Comparison of ENCODE assay signal across 8 mouse cellular contexts in genomic region chr1:164247971-164248370, GRCm38 (mm10). TPM values are rescaled to one million over a fixed set of nuclear protein-coding genes. Genes with fewer than 3 reads are reported as not detected.
A peak's percentile ranks its signal among the peaks of the same experiment; 100 is the strongest.
DNase-seq lines count a peak whose midpoint lies in the region; ATAC-seq and TF ChIP-seq lines count a peak whose summit lies in the region.

No protein-coding gene starts in this region.

- WGBS in cerebellum, adult 2 months = 18% methylated on average over 10 of the region's 10 CpGs
- 8% methylated on average over 10 of the region's 10 CpGs for WGBS in forebrain, embryonic 13.5 days
- WGBS in intestine, embryonic 16.5 days = 18% methylated on average over 10 of the region's 10 CpGs

- H3K4me3 ChIP-seq in cerebellum, adult 2 months (replicated peaks; ENCODE audit: insufficient read depth, low read depth, low read length) = peak overlapping the region; percentile 96
- H3K4me3 ChIP-seq in forebrain, embryonic 13.5 days = peak overlapping the region; percentile 67
- H3K4me3 ChIP-seq in intestine, embryonic 16.5 days (ENCODE audit: low read length) = peak overlapping the region; percentile 85
- H3K4me3 ChIP-seq in megakaryocyte, embryonic 14.5 days (replicated peaks) = peak overlapping the region; percentile 98

- no peaks in the 10 kb centered on the region for H3K27me3 ChIP-seq in cerebellum, adult 2 months (ENCODE audit: control insufficient read depth, insufficient read depth, low read length)
- H3K27me3 ChIP-seq in forebrain, embryonic 13.5 days = no peaks in the 10 kb centered on the region
- H3K27me3 ChIP-seq in intestine, embryonic 16.5 days (replicated peaks; ENCODE audit: control insufficient read depth, insufficient read depth, low read length) = no peaks in the 10 kb centered on the region
- no peaks in the 10 kb centered on the region for H3K27me3 ChIP-seq in megakaryocyte, embryonic 14.5 days (replicated peaks)

- no peak for TF ChIP-seq CTCF in cerebellum, adult 2 months (IDR thresholded peaks at IDR 0.05; ENCODE audit: borderline replicate concordance, insufficient read depth, low read depth, low read length)

- no peaks in the 10 kb centered on the region for H3K9me3 ChIP-seq in forebrain, embryonic 13.5 days (replicated peaks)
- no peaks in the 10 kb centered on the region for H3K9me3 ChIP-seq in intestine, embryonic 16.5 days (ENCODE audit: control insufficient read depth, low read length)
- no peaks in the 10 kb centered on the region for H3K9me3 ChIP-seq in megakaryocyte, embryonic 14.5 days

- TF ChIP-seq POLR2A in cerebellum, adult 2 months (IDR thresholded peaks at IDR 0.05; ENCODE audit: borderline replicate concordance, insufficient read depth, low read length) = no peak

- peaks cover 4% of the 10 kb centered on the region; the same call in 1 of the 2 replicates for H3K4me1 ChIP-seq in cerebellum, adult 2 months (ENCODE audit: control insufficient read depth, insufficient read depth, low read length)
- peaks cover 28% of the 10 kb centered on the region for H3K4me1 ChIP-seq in forebrain, embryonic 13.5 days
- H3K4me1 ChIP-seq in intestine, embryonic 16.5 days (ENCODE audit: control insufficient read depth, insufficient read depth, low read length) = peaks cover 17% of the 10 kb centered on the region
- H3K4me1 ChIP-seq in megakaryocyte, embryonic 14.5 days = peaks cover 45% of the 10 kb centered on the region

- peak; percentile 21 to 22 for DNase-seq in cerebellum, adult 2 months
- peak; percentile 41 for DNase-seq in R1 (ENCODE audit: low read depth, low spot score)
- DNase-seq in right cerebral cortex, adult 18-20 months = no peak
- DNase-seq in layer of hippocampus, adult 8-10 months (ENCODE audit: low spot score in 2 of 2) = no peak

- no peak overlapping the region; the same call in 1 of the 2 replicates for H3K27ac ChIP-seq in cerebellum, adult 2 months (ENCODE audit: insufficient read depth, low read length)
- no peak overlapping the region for H3K27ac ChIP-seq in forebrain, embryonic 13.5 days
- peak overlapping the region; percentile 80 for H3K27ac ChIP-seq in intestine, embryonic 16.5 days (ENCODE audit: low read length)

- H3K36me3 ChIP-seq in forebrain, embryonic 13.5 days (ENCODE audit: poor library complexity, severe bottlenecking) = no peaks in the 10 kb centered on the region
- H3K36me3 ChIP-seq in intestine, embryonic 16.5 days (ENCODE audit: control insufficient read depth, insufficient read depth, low read length) = no peaks in the 10 kb centered on the region
- peaks cover 2% of the 10 kb centered on the region for H3K36me3 ChIP-seq in megakaryocyte, embryonic 14.5 days (replicated peaks; ENCODE audit: low read length)

- no peak for ATAC-seq in cerebellum, adult (ENCODE audit: insufficient number of reproducible peaks, low FRiP score, low TSS enrichment)
- no peak for ATAC-seq in forebrain, embryonic 13.5 days
- ATAC-seq in intestine, embryonic 16.5 days = no peak

- peak overlapping the region; percentile 68 for H3K9ac ChIP-seq in forebrain, embryonic 13.5 days
- peak overlapping the region; percentile 72 for H3K9ac ChIP-seq in intestine, embryonic 16.5 days (ENCODE audit: low read depth, low read length)

- peak overlapping the region; percentile 84 for H3K4me2 ChIP-seq in forebrain, embryonic 13.5 days
- H3K4me2 ChIP-seq in intestine, embryonic 16.5 days (ENCODE audit: low read depth, low read length) = peak overlapping the region; percentile 55

RNA-seq across cellular contexts. Expression of gene Slc19a2, which starts 0.9 kb away (rescaled TPM):
- 17.2 and 19.2 TPM in 2 replicates for polyA plus RNA-seq in cerebellum, adult 2 months (2012; rRNA removed)
- 7.2 and 7.7 TPM in 2 replicates for polyA plus RNA-seq in forebrain, embryonic 13.5 days (2015; fragmentation: Nextera tagmentation; extraction: Ambion mirVana)
- 10.9 and 11.3 TPM in 2 replicates for polyA plus RNA-seq in intestine, embryonic 16.5 days (2015; fragmentation: Nextera tagmentation; extraction: Ambion mirVana)
- 7.3 and 23.4 TPM in 2 replicates for polyA plus RNA-seq in megakaryocyte, embryonic 14.5 days (2012; ENCODE audit: insufficient read depth, low replicate concordance)
- total RNA-seq in layer of hippocampus, adult 8-10 months (2022) = 10 to 100 TPM; 13.8 to 16.1 (median 14.2) TPM

RNA-seq across cellular contexts. Expression of gene Ccdc181, which starts 27.4 kb away (rescaled TPM):
- polyA plus RNA-seq in cerebellum, adult 2 months (2012; rRNA removed) = 16.6 and 18.6 TPM in 2 replicates
- polyA plus RNA-seq in forebrain, embryonic 13.5 days (2015; fragmentation: Nextera tagmentation; extraction: Ambion mirVana) = 17.3 and 18.5 TPM in 2 replicates
- polyA plus RNA-seq in intestine, embryonic 16.5 days (2015; fragmentation: Nextera tagmentation; extraction: Ambion mirVana) = 8.1 and 8.6 TPM in 2 replicates
- 3.5 TPM in 1 of 2 replicates, not detected in the other for polyA plus RNA-seq in megakaryocyte, embryonic 14.5 days (2012; ENCODE audit: insufficient read depth, low replicate concordance)
- total RNA-seq in layer of hippocampus, adult 8-10 months (2022) = 10 to 100 TPM; 18.5 to 22.8 (median 22.0) TPM

RNA-seq across cellular contexts. Expression of gene Nme7, which starts 56.0 kb away (rescaled TPM):
- polyA plus RNA-seq in cerebellum, adult 2 months (2012; rRNA removed) = 12.2 and 13.6 TPM in 2 replicates
- 42.1 and 44.8 TPM in 2 replicates for polyA plus RNA-seq in forebrain, embryonic 13.5 days (2015; fragmentation: Nextera tagmentation; extraction: Ambion mirVana)
- 30.8 and 31.8 TPM in 2 replicates for polyA plus RNA-seq in intestine, embryonic 16.5 days (2015; fragmentation: Nextera tagmentation; extraction: Ambion mirVana)
- 0.86 and 5.1 TPM in 2 replicates for polyA plus RNA-seq in megakaryocyte, embryonic 14.5 days (2012; ENCODE audit: insufficient read depth, low replicate concordance)
- total RNA-seq in layer of hippocampus, adult 8-10 months (2022) = 10 to 100 TPM; 25.4 to 31.7 (median 28.6) TPM

RNA-seq across cellular contexts. Expression of gene Blzf1, which starts 59.3 kb away (rescaled TPM):
- 19.2 and 20.6 TPM in 2 replicates for polyA plus RNA-seq in cerebellum, adult 2 months (2012; rRNA removed)
- 29.9 and 30.0 TPM in 2 replicates for polyA plus RNA-seq in forebrain, embryonic 13.5 days (2015; fragmentation: Nextera tagmentation; extraction: Ambion mirVana)
- 24.9 and 26.8 TPM in 2 replicates for polyA plus RNA-seq in intestine, embryonic 16.5 days (2015; fragmentation: Nextera tagmentation; extraction: Ambion mirVana)
- polyA plus RNA-seq in megakaryocyte, embryonic 14.5 days (2012; ENCODE audit: insufficient read depth, low replicate concordance) = 2.1 TPM in 1 of 2 replicates, not detected in the other
- 10 to 100 TPM; 21.5 to 24.6 (median 21.8) TPM for total RNA-seq in layer of hippocampus, adult 8-10 months (2022)

Comparison
In these comparisons a context has a peak if more than half of its experiments do, and no peak if none do; other contexts are left out.
1. DNase-seq: peak in cerebellum, adult 2 months (2 of 2) and R1 (single experiment); none in right cerebral cortex, adult 18-20 months (single experiment) and layer of hippocampus, adult 8-10 months (0 of 2).
2. Peak in every context shown above with its lines, with median percentiles within 50 percentile points of each other: H3K4me3 ChIP-seq.